Mouse (Mus musculus) hindbrain, postnatal 0 days (tissue): ENCODE measurements around the gene Olfr1511. TPM values are rescaled to one million over a fixed set of nuclear protein-coding genes. Genes with fewer than 3 reads are reported as not detected.
A peak's percentile ranks its signal among the peaks of the same experiment; 100 is the strongest.
"Not testable (repeated sequence)": the region's sequence is repeated elsewhere in the genome, so short reads cannot be mapped to it uniquely, and the experiment has no call there.

Experiments used
- ATAC-seq: fragments of 200-750 bp; cut with Nextera tagmentation; 2 replicates; pipeline ENCODE4 v1.8.0; 2017; ENCODE audit warnings: mild to moderate bottlenecking, moderate TSS enrichment, moderate library complexity
- DNase-seq: peaks from one replicate; pipeline ENCODE4 v3.0.0-alpha.2; 2015; ENCODE audit warnings: low spot score
- H3K27ac ChIP-seq: fragments of 300-500 bp; sonication (generic); 2 replicates; pipeline ENCODE4 v1.5.1; 2014; ENCODE audit warnings: mild to moderate bottlenecking
- H3K27me3 ChIP-seq: fragments of 300-500 bp; sonication (generic); 2 replicates; pipeline ENCODE4 v1.6.1; 2014; ENCODE audit warnings: low read length, mixed read lengths; ENCODE audit not compliant: insufficient read depth
- H3K36me3 ChIP-seq: fragments of 300-500 bp; sonication (generic); 2 replicates; pipeline ENCODE4 v1.6.1; 2014; ENCODE audit warnings: low read length, mixed read lengths; ENCODE audit not compliant: insufficient read depth
- H3K4me1 ChIP-seq: fragments of 300-500 bp; sonication (generic); 2 replicates; pipeline ENCODE4 v1.6.1; 2014; ENCODE audit warnings: antibody characterized with exemption, low read length, mixed read lengths; ENCODE audit not compliant: insufficient read depth
- H3K4me2 ChIP-seq: fragments of 300-500 bp; sonication (generic); 2 replicates; pipeline ENCODE4 v1.6.1; 2014; ENCODE audit warnings: low read depth, mild to moderate bottlenecking, low read length, moderate library complexity, mixed read lengths
- H3K4me3 ChIP-seq: fragments of 300-500 bp; sonication (generic); 2 replicates; pipeline ENCODE4 v1.5.1; 2014; ENCODE audit warnings: low read length
- H3K9ac ChIP-seq: fragments of 300-500 bp; sonication (generic); replicated peaks from 2 replicates; pipeline ENCODE4 v1.6.1; 2014; ENCODE audit warnings: mild to moderate bottlenecking, low read length, moderate library complexity, mixed read lengths
- H3K9me3 ChIP-seq: fragments of 300-500 bp; sonication (generic); 2 replicates; pipeline ENCODE4 v1.6.1; 2016; ENCODE audit warnings: low read length, mixed read lengths
- CTCF ChIP-seq: IDR thresholded peaks from 2 replicates; pipeline ENCODE4 v1.5.1; 2016; ENCODE audit warnings: antibody characterized with exemption, control low read depth, low read depth
- WGBS: fragments of 180-500 bp; shearing (Covaris S2); extraction: QIAGEN DNeasy Blood & Tissue Kit; methylation state at CpG from one replicate; pipeline ENCODE4 v1.1.7; 2014; 5-methylcytosine and 5-hydroxymethylcytosine counted together
- polyA plus RNA-seq: library from polyadenylated mRNA; unstranded; fragments of >200 nt; fragmentation: Nextera tagmentation; extraction: Ambion mirVana; gene quantifications from 2 replicates; pipeline ENCODE4 v1.2.1, GENCODE M21; 2015
- total RNA-seq: library from RNA; depleted of rRNA; stranded (reverse); fragments of >200 nt; gene quantifications from 2 replicates; pipeline ENCODE4 v1.2.3, GENCODE M21; 2014; rRNA removed

The Olfr1511 gene
- total RNA-seq (not detected in 2 replicates), polyA plus RNA-seq (0.20 and 0.23 TPM in 2 replicates)

DNA sequence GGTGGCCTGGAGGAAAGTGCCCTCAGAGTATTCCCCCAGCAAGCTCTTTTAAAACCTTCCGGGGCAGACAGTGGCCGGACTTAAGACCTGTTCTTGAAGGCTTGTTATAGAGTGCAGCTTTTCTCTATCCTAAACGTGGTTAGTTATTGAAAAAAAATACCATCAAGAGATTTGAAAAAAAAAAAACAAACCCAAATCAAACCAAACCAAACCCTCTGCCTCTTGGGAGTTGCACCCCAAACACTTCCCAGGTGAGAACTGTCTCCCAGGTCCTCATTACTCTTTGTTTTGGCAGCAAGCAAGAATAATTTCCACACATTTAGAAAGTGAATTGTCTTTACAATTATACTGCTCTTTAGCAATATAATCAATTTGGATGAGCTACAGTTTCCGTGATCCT, at the start of gene Olfr1511:
Olfr1511 (minus strand) TSS at position 101 of the 400 bp plus-strand sequence.
- Histone ChIP-seq H3K9me3 (no peaks in the 10 kb centered on the region), H3K27ac (no peak within 1 kb of the TSS), H3K4me3 (no peak within 1 kb of the TSS), H3K27me3 (no peaks in the 10 kb centered on the region), H3K36me3 (no peaks in the 10 kb centered on the region), H3K9ac (no peak within 1 kb of the TSS), H3K4me1 (no peaks in the 10 kb centered on the region), H3K4me2 (no peak within 1 kb of the TSS)
- ATAC-seq (no peak), DNase-seq (no peak)
- WGBS: 76% methylated on average over 4 of the region's 4 CpGs
- TF ChIP-seq CTCF: no peak

DNA sequence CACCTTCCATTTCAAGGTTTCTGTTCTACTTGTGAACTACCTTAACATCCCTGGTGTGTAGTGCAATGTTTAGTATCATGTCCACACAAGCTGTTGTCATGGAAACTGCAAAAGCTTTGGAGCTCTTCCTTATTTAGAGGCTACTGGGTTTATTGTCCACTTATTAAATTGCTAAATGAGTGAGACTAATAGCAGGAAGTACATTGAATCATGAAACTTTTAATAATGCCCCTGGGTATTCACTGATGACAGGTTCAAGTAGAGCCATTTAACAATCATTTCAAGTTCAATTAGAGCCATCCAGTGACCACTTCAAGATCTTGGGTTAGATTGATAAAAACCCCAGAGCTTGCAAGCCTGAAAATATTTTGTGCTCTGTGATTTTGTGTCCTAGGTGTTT, 45.5 kb upstream of the Olfr1511 start, which contains the start of gene Olfr1509:
Olfr1509 (plus strand) TSS at position 301 of the 400 bp plus-strand sequence.
- no peaks in the 10 kb centered on the region for H3K9me3 ChIP-seq
- DNase-seq (no peak), ATAC-seq (no peak)
- H3K4me1 ChIP-seq: no peaks in the 10 kb centered on the region
- H3K27me3 ChIP-seq: no peaks in the 10 kb centered on the region
- H3K27ac ChIP-seq: no peak within 1 kb of the TSS
- H3K9ac ChIP-seq: no peak within 1 kb of the TSS
- no peak within 1 kb of the TSS for H3K4me3 ChIP-seq
- no peaks in the 10 kb centered on the region for H3K36me3 ChIP-seq
- no peak within 1 kb of the TSS for H3K4me2 ChIP-seq
- no peak for TF ChIP-seq CTCF

DNA sequence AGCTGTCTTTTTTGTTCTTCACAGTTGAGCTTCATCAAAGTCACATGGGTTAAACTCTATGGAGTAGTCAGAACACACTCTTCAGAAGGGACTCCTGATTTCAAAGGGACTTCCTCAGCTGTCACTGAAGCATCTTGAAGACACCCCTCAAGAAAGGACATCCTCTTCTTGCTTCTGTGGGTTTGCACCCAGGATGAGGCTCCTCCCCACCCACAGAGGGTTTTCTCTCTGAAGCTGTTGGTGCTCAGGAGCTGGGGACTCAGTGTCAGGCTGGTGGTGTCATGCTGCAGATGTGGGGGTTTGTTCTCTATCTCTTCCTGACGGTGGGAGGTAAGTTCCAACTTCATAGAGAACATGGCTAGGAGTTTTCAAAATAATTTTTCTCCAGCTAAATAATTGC, 30.5 kb upstream of the Olfr1511 start:
- Histone ChIP-seq H3K9me3 (no peaks in the 10 kb centered on the region), H3K4me1 (no peaks in the 10 kb centered on the region), H3K36me3 (no peaks in the 10 kb centered on the region), H3K9ac (no peak overlapping the region), H3K4me2 (no peak overlapping the region), H3K27me3 (no peaks in the 10 kb centered on the region), H3K27ac (no peak overlapping the region), H3K4me3 (no peak overlapping the region)
- TF ChIP-seq CTCF: no peak
- WGBS: 100% methylated on average over 1 of the region's 1 CpGs
- ATAC-seq: no peak
- DNase-seq: no peak

DNA sequence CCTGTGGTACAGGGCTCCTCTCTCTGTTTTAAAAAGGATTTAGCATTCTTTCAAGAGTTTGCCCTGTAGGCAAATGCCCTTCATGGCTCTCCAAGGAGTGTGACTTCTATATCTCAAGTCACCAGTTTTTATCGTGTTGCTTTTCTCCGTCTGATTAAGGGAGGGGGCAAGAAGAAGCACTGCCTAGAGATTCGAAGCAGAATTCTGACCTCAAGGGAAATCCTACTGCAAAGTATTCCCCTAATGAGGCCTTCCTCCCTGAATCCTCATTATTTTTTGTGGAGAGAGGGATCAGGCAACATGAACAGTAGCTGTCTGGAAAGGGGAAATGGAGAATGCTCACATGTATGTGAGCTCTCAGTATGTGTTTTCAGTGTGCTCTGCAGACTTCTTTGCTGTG, 17.1 kb upstream of the Olfr1511 start, which contains the start of gene Olfr1510:
Olfr1510 (minus strand) TSS at position 101 of the 400 bp plus-strand sequence.
- no peaks in the 10 kb centered on the region for H3K27me3 ChIP-seq
- DNase-seq (no peak), ATAC-seq (no peak)
- no peaks in the 10 kb centered on the region for H3K9me3 ChIP-seq
- H3K4me3 ChIP-seq: no peak within 1 kb of the TSS
- H3K9ac ChIP-seq: no peak within 1 kb of the TSS
- no peaks in the 10 kb centered on the region for H3K4me1 ChIP-seq
- WGBS: 78% methylated on average over 3 of the region's 3 CpGs
- TF ChIP-seq CTCF: no peak
- H3K36me3 ChIP-seq: no peaks in the 10 kb centered on the region
- no peak within 1 kb of the TSS for H3K27ac ChIP-seq
- no peak within 1 kb of the TSS for H3K4me2 ChIP-seq

DNA sequence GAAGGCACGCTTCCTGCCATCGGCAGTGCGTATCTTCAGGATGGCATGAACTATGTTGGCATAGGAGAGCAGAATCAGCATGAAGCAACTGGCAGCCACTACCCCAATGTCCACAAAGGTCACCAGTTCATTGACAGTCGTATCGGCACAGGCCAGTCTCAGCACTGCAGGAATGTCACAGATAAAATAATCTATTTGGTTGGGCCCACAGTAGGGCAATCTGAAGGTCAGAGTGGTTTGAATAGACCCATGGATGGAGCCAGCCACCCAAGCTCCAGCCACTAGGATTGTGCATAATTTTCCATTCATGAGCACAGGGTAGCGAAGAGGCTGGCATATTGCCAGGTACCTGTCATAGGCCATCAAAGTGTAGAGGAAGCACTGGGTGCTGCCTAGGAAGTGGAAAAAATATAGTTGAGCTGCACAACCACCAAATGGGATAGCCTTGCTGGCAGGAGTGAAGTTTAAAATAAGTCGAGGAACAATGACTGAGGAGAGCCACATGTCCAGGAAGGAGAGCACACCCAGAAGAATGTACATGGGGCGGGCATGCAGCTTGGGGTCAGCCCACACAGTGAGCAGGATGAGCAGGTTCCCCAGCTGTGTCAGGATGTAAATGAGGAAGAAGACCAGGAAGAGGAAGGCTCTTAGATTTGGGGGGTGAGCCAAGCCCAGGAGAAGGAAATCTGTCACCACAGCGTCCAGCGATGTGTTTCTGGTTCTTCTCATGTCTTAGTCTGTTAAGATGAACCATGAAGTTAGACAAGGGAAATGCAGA, 13.2 kb upstream of the Olfr1511 start:
- DNase-seq, H3K4me3 ChIP-seq, H3K27ac ChIP-seq, H3K27me3 ChIP-seq, H3K9me3 ChIP-seq, H3K4me1 ChIP-seq, H3K36me3 ChIP-seq, H3K4me2 ChIP-seq, H3K9ac ChIP-seq: not testable (repeated sequence)
- 60% methylated on average over 7 of the region's 10 CpGs for WGBS
- 0 out of 2 replicates have a peak, but pooled peaks have one; percentile 10 for ATAC-seq

DNA sequence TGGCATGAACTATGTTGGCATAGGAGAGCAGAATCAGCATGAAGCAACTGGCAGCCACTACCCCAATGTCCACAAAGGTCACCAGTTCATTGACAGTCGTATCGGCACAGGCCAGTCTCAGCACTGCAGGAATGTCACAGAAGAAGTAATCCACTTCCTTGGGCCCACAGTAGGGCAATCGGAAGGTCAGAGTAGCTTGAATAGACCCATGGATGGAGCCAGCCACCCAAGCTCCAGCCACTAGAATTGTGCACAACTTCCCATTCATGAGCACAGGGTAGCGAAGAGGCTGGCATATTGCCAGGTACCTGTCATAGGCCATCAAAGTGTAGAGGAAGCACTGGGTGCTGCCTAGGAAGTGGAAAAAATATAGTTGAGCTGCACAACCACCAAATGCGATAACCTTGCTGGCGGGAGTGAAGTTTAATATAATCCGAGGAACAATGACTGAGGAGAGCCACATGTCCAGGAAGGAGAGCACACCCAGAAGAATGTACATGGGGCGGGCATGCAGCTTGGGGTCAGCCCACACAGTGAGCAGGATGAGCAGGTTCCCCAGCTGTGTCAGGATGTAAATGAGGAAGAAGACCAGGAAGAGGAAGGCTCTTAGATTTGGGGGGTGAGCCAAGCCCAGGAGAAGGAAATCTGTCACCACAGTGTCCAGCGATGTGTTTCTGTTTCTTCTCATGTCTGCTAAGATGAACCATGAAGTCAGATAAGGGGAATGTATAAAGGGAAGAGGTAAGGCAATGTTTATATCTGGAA, 6.9 kb downstream of the Olfr1511 start:
- H3K9me3 ChIP-seq, H3K36me3 ChIP-seq, ATAC-seq, H3K4me3 ChIP-seq, H3K27me3 ChIP-seq, H3K9ac ChIP-seq, DNase-seq, H3K4me2 ChIP-seq, H3K4me1 ChIP-seq, H3K27ac ChIP-seq: not testable (repeated sequence)
- 87% methylated on average over 9 of the region's 9 CpGs for WGBS
